In the genomic region with DNA sequence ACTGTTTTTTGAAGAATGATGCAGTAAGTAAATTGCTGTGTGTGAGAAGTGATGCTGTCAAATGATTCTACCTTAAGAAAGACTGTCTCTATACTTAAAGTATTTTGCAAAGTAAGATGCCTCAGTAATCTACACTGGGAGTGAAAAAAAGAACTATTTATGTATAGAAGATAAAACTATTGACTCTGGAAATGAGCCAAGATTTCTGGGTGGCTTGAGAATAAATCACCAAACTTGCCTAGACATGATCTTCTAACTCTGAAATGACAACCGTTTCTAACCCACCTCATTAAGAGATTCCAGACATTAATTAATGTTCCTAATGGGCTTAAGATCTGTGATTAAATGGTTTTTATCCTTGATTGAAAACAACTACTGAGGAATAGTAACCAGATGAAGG, we compare ENCODE assay signal across 28 mouse cellular contexts. TPM values are rescaled to one million over a fixed set of nuclear protein-coding genes. Genes with fewer than 3 reads are reported as not detected.
DNase-seq lines count a peak whose midpoint lies in the region; ATAC-seq and TF ChIP-seq lines count a peak whose summit lies in the region.
"Had no signal": no experiment of that assay in that cellular context is flagged by ENCODE, and none has a peak within 500 bp of the region (broad histone marks: within the 10 kb centered on the region; RNA-seq: fewer than 3 reads in every experiment).

No protein-coding gene starts in this region.

- H3K4me1 ChIP-seq in kidney, postnatal 0 days (replicated peaks; ENCODE audit: insufficient read depth, low read length), result no peaks in the 10 kb centered on the region
- H3K4me1 ChIP-seq in embryonic fibroblast, embryonic 13.5 days (ENCODE audit: control insufficient read depth, insufficient read depth, low read length), result peaks cover 7% of the 10 kb centered on the region; the same call in 1 of the 2 replicates
- H3K4me1 ChIP-seq: forebrain, embryonic 15.5 days; heart, embryonic 15.5 days; hindbrain, embryonic 10.5 days; hindbrain, embryonic 13.5 days; intestine, embryonic 15.5 days had no signal

- peak; percentile 8 for DNase-seq in embryo, embryonic 11 days
- no peak for DNase-seq in embryo, embryonic 10.5 days (ENCODE audit: low spot score)
- DNase-seq in kidney, postnatal 0 days (ENCODE audit: low spot score), result peak; percentile 37
- DNase-seq in kidney, postnatal 36 days, result no peak
- peak; percentile 35 for DNase-seq in retina, postnatal 1 day
- no peak for DNase-seq in retina, embryonic 14.5 days (ENCODE audit: low spot score)
- DNase-seq in adrenal gland, postnatal 10 days, result no peak
- DNase-seq: adrenal gland, adult 8-10 months; adrenal gland, postnatal 36 days; cerebellum, adult 11 months; cerebellum, adult 2 months; cerebellum, adult 9-11 months; cerebellum, postnatal 36 days; gastrocnemius, postnatal 14 days; heart, adult 18-20 months; heart, postnatal 10 days; heart, postnatal 36 days; kidney, adult 11 months had no signal

- no peak overlapping the region for H3K4me2 ChIP-seq in kidney, postnatal 0 days (ENCODE audit: low read length)
- H3K4me2 ChIP-seq: embryonic facial prominence, embryonic 13.5 days; forebrain, embryonic 15.5 days; heart, embryonic 12.5 days; heart, embryonic 15.5 days; hindbrain, embryonic 13.5 days; intestine, embryonic 15.5 days had no signal

- TF ChIP-seq POLR2A in embryonic fibroblast, embryonic 13.5 days (IDR thresholded peaks at IDR 0.05; ENCODE audit: low read depth, low read length), result no peak

- no peaks in the 10 kb centered on the region for H3K9me3 ChIP-seq in kidney, postnatal 0 days (replicated peaks; ENCODE audit: low read length)
- H3K9me3 ChIP-seq: embryonic facial prominence, embryonic 13.5 days; forebrain, embryonic 15.5 days; heart, embryonic 12.5 days; heart, embryonic 15.5 days; hindbrain, embryonic 10.5 days; hindbrain, embryonic 13.5 days; intestine, embryonic 15.5 days had no signal

- no peaks in the 10 kb centered on the region for H3K36me3 ChIP-seq in kidney, postnatal 0 days (ENCODE audit: insufficient read depth, low read length)
- H3K36me3 ChIP-seq: embryonic facial prominence, embryonic 13.5 days; forebrain, embryonic 15.5 days; heart, embryonic 12.5 days; heart, embryonic 15.5 days; hindbrain, embryonic 10.5 days; hindbrain, embryonic 13.5 days; intestine, embryonic 15.5 days had no signal

- H3K4me3 ChIP-seq in kidney, postnatal 0 days (replicated peaks; ENCODE audit: low read depth, low read length), result no peak overlapping the region
- no peak overlapping the region for H3K4me3 ChIP-seq in embryonic fibroblast, embryonic 13.5 days (ENCODE audit: insufficient read depth, low read length)
- H3K4me3 ChIP-seq: embryonic facial prominence, embryonic 13.5 days; forebrain, embryonic 15.5 days; heart, embryonic 12.5 days; heart, embryonic 15.5 days; hindbrain, embryonic 10.5 days; hindbrain, embryonic 13.5 days; intestine, embryonic 15.5 days had no signal

- WGBS in kidney, postnatal 0 days, result 6% methylated on average over 1 of the region's 1 CpGs

- no peak overlapping the region for H3K9ac ChIP-seq in kidney, postnatal 0 days (ENCODE audit: low read depth, low read length)
- H3K9ac ChIP-seq: embryonic facial prominence, embryonic 13.5 days; forebrain, embryonic 15.5 days; heart, embryonic 12.5 days; heart, embryonic 15.5 days; hindbrain, embryonic 13.5 days; intestine, embryonic 15.5 days had no signal

- H3K27me3 ChIP-seq in kidney, postnatal 0 days (ENCODE audit: insufficient read depth, low read length), result no peaks in the 10 kb centered on the region
- H3K27me3 ChIP-seq: embryonic facial prominence, embryonic 13.5 days; forebrain, embryonic 15.5 days; heart, embryonic 12.5 days; heart, embryonic 15.5 days; hindbrain, embryonic 13.5 days; intestine, embryonic 15.5 days had no signal

- no peak overlapping the region for H3K27ac ChIP-seq in kidney, postnatal 0 days
- peak overlapping the region; percentile 74 for H3K27ac ChIP-seq in embryonic fibroblast, embryonic 13.5 days (ENCODE audit: insufficient read depth, low read length)
- H3K27ac ChIP-seq: embryonic facial prominence, embryonic 13.5 days; forebrain, embryonic 15.5 days; heart, embryonic 15.5 days; hindbrain, embryonic 10.5 days; hindbrain, embryonic 13.5 days; intestine, embryonic 15.5 days had no signal

- ATAC-seq in kidney, postnatal 0 days (replicated peaks; ENCODE audit: low FRiP score, low read depth), result no peak
- ATAC-seq: activated CD4-positive, CD25-positive, alpha-beta regulatory T cell, adult 4 months; forebrain, embryonic 15.5 days; hindbrain, embryonic 16.5 days; intestine, embryonic 15.5 days had no signal

- TF ChIP-seq CTCF in kidney, postnatal 0 days (IDR thresholded peaks at IDR 0.05; ENCODE audit: low read depth), result no peak
- TF ChIP-seq CTCF in embryonic fibroblast, embryonic 13.5 days (IDR thresholded peaks at IDR 0.05; ENCODE audit: borderline replicate concordance, insufficient read depth, low read length), result no peak

RNA-seq across cellular contexts. Expression of a gene that starts 58.0 kb away (rescaled TPM):
- 23.4 and 24.4 TPM in 2 replicates for polyA plus RNA-seq in kidney, postnatal 0 days (2015; fragmentation: Nextera tagmentation; extraction: Ambion mirVana)
- polyA plus RNA-seq in embryonic fibroblast, embryonic 13.5 days (2011; ENCODE audit: insufficient read length, low read depth, missing spikeins), result 33.8 TPM in 2 replicates
- 10 to 100 TPM; 36.6 to 47.1 TPM for total RNA-seq in adrenal gland, postnatal 10 days (2021)

Comparison
In these comparisons a context has a peak if more than half of its experiments do, and no peak if none do; other contexts are left out.
1. DNase-seq: peak in embryo, embryonic 11 days (single experiment), kidney, postnatal 0 days (single experiment) and retina, postnatal 1 day (single experiment); none in embryo, embryonic 10.5 days (single experiment), kidney, postnatal 36 days (0 of 2), retina, embryonic 14.5 days (single experiment) and adrenal gland, postnatal 10 days (single experiment).